16 mouse cellular contexts compared by ENCODE assay signal in the genomic region with DNA sequence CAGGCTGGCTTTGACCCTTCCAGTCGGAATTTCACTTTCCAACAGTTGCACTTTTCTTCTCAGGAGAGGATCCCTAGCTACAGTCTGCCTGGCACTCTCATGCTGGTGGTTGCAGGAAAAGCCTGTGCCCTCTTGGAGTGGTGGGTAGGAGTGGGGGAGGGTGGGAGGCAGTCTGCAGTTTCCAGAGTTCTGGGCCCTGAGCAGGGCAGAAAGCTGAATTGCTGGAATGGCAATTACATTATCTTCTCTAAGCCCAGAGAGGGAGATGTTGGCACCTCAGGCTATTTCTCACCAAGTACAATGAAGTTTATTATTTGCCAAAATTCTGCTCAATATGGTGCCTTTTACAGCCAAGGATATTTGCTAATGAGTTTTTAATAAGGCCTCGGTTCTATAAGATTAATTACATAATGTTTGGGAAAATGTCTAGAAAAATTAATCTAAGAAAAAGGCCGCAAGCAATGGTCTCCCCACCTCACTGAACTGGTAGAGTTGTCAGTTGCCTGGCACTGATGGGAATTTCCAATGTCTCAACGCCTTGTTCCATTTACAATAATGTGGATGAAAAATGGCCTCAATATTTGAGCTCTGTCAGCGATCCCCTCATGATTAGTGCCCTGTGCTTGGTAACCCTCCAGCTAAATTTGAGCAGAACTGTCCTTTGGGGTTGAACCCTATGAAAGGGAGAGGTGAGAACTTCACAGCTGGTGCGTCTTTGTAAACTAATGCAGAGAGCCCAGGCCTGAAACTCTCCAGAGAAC. TPM values are rescaled to one million over a fixed set of nuclear protein-coding genes. Genes with fewer than 3 reads are reported as not detected.
DNase-seq lines count a peak whose midpoint lies in the region; ATAC-seq lines count a peak whose summit lies in the region.
"Had no signal": no experiment of that assay in that cellular context is flagged by ENCODE, and none has a peak within 500 bp of the region (broad histone marks: within the 10 kb centered on the region; RNA-seq: fewer than 3 reads in every experiment).

No protein-coding gene starts in this region.

- no peak overlapping the region for H3K9ac ChIP-seq in limb, embryonic 11.5 days (ENCODE audit: low read length)
- no peak overlapping the region for H3K9ac ChIP-seq in forebrain, embryonic 14.5 days (ENCODE audit: low read length)
- H3K9ac ChIP-seq in hindbrain, embryonic 13.5 days = no peak overlapping the region
- H3K9ac ChIP-seq in neural tube, embryonic 14.5 days (replicated peaks; ENCODE audit: low read depth, low read length) = no peak overlapping the region
- H3K9ac ChIP-seq: liver, embryonic 14.5 days; midbrain, embryonic 12.5 days had no signal

- H3K4me2 ChIP-seq in limb, embryonic 11.5 days (ENCODE audit: low read depth, severe bottlenecking) = no peak overlapping the region
- no peak overlapping the region for H3K4me2 ChIP-seq in forebrain, embryonic 14.5 days (ENCODE audit: low read length)
- H3K4me2 ChIP-seq in hindbrain, embryonic 13.5 days = no peak overlapping the region
- H3K4me2 ChIP-seq in neural tube, embryonic 14.5 days (ENCODE audit: low read depth, low read length) = no peak overlapping the region
- H3K4me2 ChIP-seq: midbrain, embryonic 12.5 days had no signal

- H3K4me3 ChIP-seq in limb, embryonic 11.5 days (ENCODE audit: low read depth, low read length) = no peak overlapping the region
- H3K4me3 ChIP-seq in limb, embryonic 10.5 days = no peak overlapping the region
- H3K4me3 ChIP-seq in forebrain, embryonic 14.5 days (ENCODE audit: low read depth, low read length) = no peak overlapping the region
- no peak overlapping the region for H3K4me3 ChIP-seq in hindbrain, embryonic 13.5 days
- no peak overlapping the region for H3K4me3 ChIP-seq in neural tube, embryonic 14.5 days (ENCODE audit: low read depth, low read length)
- H3K4me3 ChIP-seq: heart, adult 2 months; midbrain, embryonic 12.5 days had no signal

- H3K4me1 ChIP-seq in limb, embryonic 11.5 days (ENCODE audit: control insufficient read depth, insufficient read depth, low read length) = no peaks in the 10 kb centered on the region
- H3K4me1 ChIP-seq in limb, embryonic 10.5 days = peaks cover 13% of the 10 kb centered on the region
- peaks cover 3% of the 10 kb centered on the region; the same call in 1 of the 2 replicates for H3K4me1 ChIP-seq in forebrain, embryonic 14.5 days (ENCODE audit: control insufficient read depth, insufficient read depth, low read length)
- peaks cover 44% of the 10 kb centered on the region for H3K4me1 ChIP-seq in hindbrain, embryonic 13.5 days (replicated peaks)
- peaks cover 20% of the 10 kb centered on the region for H3K4me1 ChIP-seq in neural tube, embryonic 14.5 days (ENCODE audit: control insufficient read depth, insufficient read depth, low read length)

- no peaks in the 10 kb centered on the region for H3K27me3 ChIP-seq in limb, embryonic 11.5 days (ENCODE audit: control insufficient read depth, insufficient read depth, low read length)
- H3K27me3 ChIP-seq in limb, embryonic 10.5 days (ENCODE audit: low read depth, poor library complexity, severe bottlenecking) = peaks cover 24% of the 10 kb centered on the region
- H3K27me3 ChIP-seq in forebrain, embryonic 14.5 days (replicated peaks; ENCODE audit: control insufficient read depth, insufficient read depth, low read length) = no peaks in the 10 kb centered on the region
- peaks cover 9% of the 10 kb centered on the region for H3K27me3 ChIP-seq in hindbrain, embryonic 13.5 days
- no peaks in the 10 kb centered on the region for H3K27me3 ChIP-seq in neural tube, embryonic 14.5 days (ENCODE audit: control insufficient read depth, insufficient read depth, low read length)

- no peak for DNase-seq in limb, embryonic 11.5 days (ENCODE audit: low spot score)
- no peak for DNase-seq in limb, embryonic 10.5 days (ENCODE audit: low spot score)
- DNase-seq in forebrain, embryonic 14.5 days (ENCODE audit: low spot score) = no peak
- DNase-seq in lung, postnatal 25 days (ENCODE audit: low spot score) = no peak
- no peak for DNase-seq in right cerebral cortex, adult 2 months (ENCODE audit: low spot score in 2 of 2)
- DNase-seq: adrenal gland, postnatal 25 days; kidney, adult 18-20 months; lung, postnatal 14 days; thymus, adult 2 months had no signal

- no peaks in the 10 kb centered on the region for H3K36me3 ChIP-seq in limb, embryonic 11.5 days (ENCODE audit: control insufficient read depth, insufficient read depth, low read length)
- no peaks in the 10 kb centered on the region for H3K36me3 ChIP-seq in limb, embryonic 10.5 days
- no peaks in the 10 kb centered on the region for H3K36me3 ChIP-seq in forebrain, embryonic 14.5 days (ENCODE audit: control insufficient read depth, insufficient read depth, low read length)
- H3K36me3 ChIP-seq in hindbrain, embryonic 13.5 days = no peaks in the 10 kb centered on the region
- no peaks in the 10 kb centered on the region for H3K36me3 ChIP-seq in neural tube, embryonic 14.5 days (ENCODE audit: control insufficient read depth, insufficient read depth, low read length)
- H3K36me3 ChIP-seq: midbrain, embryonic 12.5 days had no signal

- peak overlapping the region; percentile 21; the same call in 1 of the 2 replicates for H3K27ac ChIP-seq in limb, embryonic 11.5 days (replicated peaks; ENCODE audit: low read depth, low read length)
- H3K27ac ChIP-seq in limb, embryonic 10.5 days = no peak overlapping the region
- H3K27ac ChIP-seq in forebrain, embryonic 14.5 days (ENCODE audit: low read depth, low read length) = no peak overlapping the region
- H3K27ac ChIP-seq in hindbrain, embryonic 13.5 days = peak overlapping the region; percentile 79
- H3K27ac ChIP-seq in neural tube, embryonic 14.5 days (ENCODE audit: low read depth, low read length) = peak overlapping the region; percentile 7
- H3K27ac ChIP-seq: heart, adult 2 months; liver, embryonic 14.5 days; midbrain, embryonic 12.5 days had no signal

- WGBS in limb, embryonic 11.5 days = 75% methylated on average over 6 of the region's 6 CpGs
- 81% methylated on average over 6 of the region's 6 CpGs for WGBS in limb, embryonic 10.5 days
- WGBS in forebrain, embryonic 14.5 days = 70% methylated on average over 6 of the region's 6 CpGs
- WGBS in hindbrain, embryonic 13.5 days = 48% methylated on average over 6 of the region's 6 CpGs
- 47% methylated on average over 6 of the region's 6 CpGs for WGBS in neural tube, embryonic 14.5 days

- ATAC-seq in limb, embryonic 11.5 days (ENCODE audit: insufficient number of reproducible peaks, low FRiP score, low TSS enrichment, low read depth) = no peak
- ATAC-seq in forebrain, embryonic 14.5 days = peak; percentile 21; the same call in 1 of the 2 replicates
- peak; percentile 76 for ATAC-seq in hindbrain, embryonic 13.5 days (ENCODE audit: low FRiP score)
- ATAC-seq in neural tube, embryonic 14.5 days (ENCODE audit: low read depth) = peak; percentile 62; the same call in 1 of the 2 replicates
- ATAC-seq: CD4-positive, CD25-positive, alpha-beta regulatory T cell, adult 4 months had no signal

- H3K9me3 ChIP-seq in limb, embryonic 11.5 days (ENCODE audit: control insufficient read depth, low read length) = no peaks in the 10 kb centered on the region
- no peaks in the 10 kb centered on the region for H3K9me3 ChIP-seq in limb, embryonic 10.5 days (replicated peaks)
- no peaks in the 10 kb centered on the region for H3K9me3 ChIP-seq in forebrain, embryonic 14.5 days (replicated peaks; ENCODE audit: control insufficient read depth, low read length)
- H3K9me3 ChIP-seq in hindbrain, embryonic 13.5 days = no peaks in the 10 kb centered on the region
- H3K9me3 ChIP-seq in neural tube, embryonic 14.5 days (ENCODE audit: control insufficient read depth, low read length) = no peaks in the 10 kb centered on the region
- H3K9me3 ChIP-seq: midbrain, embryonic 12.5 days had no signal

RNA-seq across cellular contexts. Expression of a gene that starts 3.0 kb away (rescaled TPM):
- polyA plus RNA-seq in limb, embryonic 11.5 days (2014; fragmentation: Nextera tagmentation; extraction: Ambion mirVana) = 15.2 and 18.9 TPM in 2 replicates
- polyA plus RNA-seq in limb, embryonic 10.5 days (2016; fragmentation: Nextera tagmentation; extraction: Ambion mirVana) = 0.20 and 4.9 TPM in 2 replicates
- 1.5 and 2.2 TPM in 2 replicates for polyA plus RNA-seq in forebrain, embryonic 14.5 days (2014; fragmentation: Nextera tagmentation; extraction: Ambion mirVana)
- polyA plus RNA-seq in hindbrain, embryonic 13.5 days (2015; fragmentation: Nextera tagmentation; extraction: Ambion mirVana) = 5.1 and 11.3 TPM in 2 replicates
- polyA plus RNA-seq in neural tube, embryonic 14.5 days (2014; fragmentation: Nextera tagmentation; extraction: Ambion mirVana) = 1.5 and 13.4 TPM in 2 replicates
- polyA plus RNA-seq: CD4-positive, CD25-positive, alpha-beta regulatory T cell, adult 4 months; large intestine, adult 2 months had no signal

Comparison
In these comparisons a context has a peak if more than half of its experiments do, and no peak if none do; other contexts are left out.
1. H3K27ac ChIP-seq: peak in limb, embryonic 11.5 days (single experiment), hindbrain, embryonic 13.5 days (single experiment) and neural tube, embryonic 14.5 days (single experiment); none in limb, embryonic 10.5 days (single experiment) and forebrain, embryonic 14.5 days (single experiment).